Mouse (Mus musculus) midbrain, postnatal 0 days (tissue): ENCODE measurements around the gene Diexf. TPM values are rescaled to one million over a fixed set of nuclear protein-coding genes. Genes with fewer than 3 reads are reported as not detected.

Experiments
- ATAC-seq: fragments of 200-750 bp; cut with Nextera tagmentation; 2 replicates; pipeline ENCODE4 v1.8.0; 2017; ENCODE audit warnings: moderate number of reproducible peaks, mild to moderate bottlenecking, moderate TSS enrichment, moderate library complexity; ENCODE audit not compliant: low FRiP score
- DNase-seq: peaks from one replicate; pipeline ENCODE4 v3.0.0-alpha.2; 2015; ENCODE audit warnings: low spot score
- H3K27ac ChIP-seq: fragments of 300-500 bp; sonication (generic); 2 replicates; pipeline ENCODE4 v1.5.1; 2014; ENCODE audit warnings: low read depth, mild to moderate bottlenecking, low read length, mixed read lengths
- H3K27me3 ChIP-seq: fragments of 300-500 bp; sonication (generic); 2 replicates; pipeline ENCODE4 v1.6.1; 2014; ENCODE audit warnings: low read length, control low read depth, mixed read lengths; ENCODE audit not compliant: insufficient read depth
- H3K36me3 ChIP-seq: fragments of 300-500 bp; sonication (generic); 2 replicates; pipeline ENCODE4 v1.6.1; 2014; ENCODE audit warnings: low read length, control low read depth, mixed read lengths; ENCODE audit not compliant: insufficient read depth
- H3K4me1 ChIP-seq: fragments of 300-500 bp; sonication (generic); 2 replicates; pipeline ENCODE4 v1.6.1; 2014; ENCODE audit warnings: mild to moderate bottlenecking, control low read depth, antibody characterized with exemption, low read length, mixed read lengths; ENCODE audit not compliant: insufficient read depth
- H3K4me2 ChIP-seq: fragments of 300-500 bp; sonication (generic); 2 replicates; pipeline ENCODE4 v1.6.1; 2014; ENCODE audit warnings: low read depth, mild to moderate bottlenecking, low read length, mixed read lengths; ENCODE audit not compliant: poor library complexity, severe bottlenecking
- H3K4me3 ChIP-seq: fragments of 300-500 bp; sonication (generic); 2 replicates; pipeline ENCODE4 v1.5.1; 2014; ENCODE audit warnings: low read depth, mild to moderate bottlenecking, low read length, moderate library complexity
- H3K9ac ChIP-seq: fragments of 300-500 bp; sonication (generic); replicated peaks from 2 replicates; pipeline ENCODE4 v1.6.1; 2014; ENCODE audit warnings: mild to moderate bottlenecking, low read length, moderate library complexity, mixed read lengths; ENCODE audit not compliant: poor library complexity, severe bottlenecking
- H3K9me3 ChIP-seq: fragments of 300-500 bp; sonication (generic); 2 replicates; pipeline ENCODE4 v1.6.1; 2016; ENCODE audit warnings: low read length, control low read depth
- CTCF ChIP-seq: IDR thresholded peaks from 2 replicates; pipeline ENCODE4 v1.5.1; 2016; ENCODE audit warnings: antibody characterized with exemption, mild to moderate bottlenecking
- WGBS: fragments of 180-500 bp; shearing (Covaris S2); extraction: QIAGEN DNeasy Blood & Tissue Kit; methylation state at CpG from one replicate; pipeline ENCODE4 v1.1.7; 2014; 5-methylcytosine and 5-hydroxymethylcytosine counted together
- polyA plus RNA-seq: library from polyadenylated mRNA; unstranded; fragments of >200 nt; fragmentation: Nextera tagmentation; extraction: Ambion mirVana; gene quantifications from 2 replicates; pipeline ENCODE4 v1.2.1, GENCODE M21; 2015
- total RNA-seq: library from RNA; depleted of rRNA; stranded (reverse); fragments of >200 nt; gene quantifications from 2 replicates; pipeline ENCODE4 v1.2.3, GENCODE M21; 2014

The Diexf gene
- total and polyA plus RNA-seq, 2 experiments from 2014 or later: 3.9 to 15.5 TPM

GRCm38 (mm10) chr1:193156316-193157110 lies 26.4 kb upstream of the Diexf start:
- WGBS: 80% methylated on average over 15 of the region's 15 CpGs
- ATAC-seq: no peak
- H3K4me2 ChIP-seq: no peak overlapping the region

DNA sequence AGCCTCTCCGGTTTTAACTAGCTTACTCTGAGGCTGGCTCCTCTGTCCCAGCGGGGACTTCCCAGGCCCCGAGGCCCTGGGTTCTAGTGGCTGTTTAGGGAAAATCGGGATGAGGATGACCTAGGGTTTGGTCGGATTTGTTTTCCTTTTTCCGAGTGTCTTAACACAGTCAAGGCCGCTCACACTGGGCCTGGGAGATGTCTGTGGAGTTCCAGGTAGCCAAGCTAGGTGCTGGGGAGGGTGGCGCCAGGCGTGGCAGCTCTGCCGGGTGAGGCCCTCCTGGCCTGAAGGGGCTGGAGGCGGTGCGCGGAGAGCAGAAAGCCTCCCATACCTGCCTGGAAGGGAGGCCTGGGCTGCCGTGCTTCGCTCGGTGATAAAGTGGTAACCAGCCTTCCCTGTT lies 23.5 kb upstream of the Diexf start:
- 37% methylated on average over 16 of the region's 16 CpGs for WGBS
- H3K4me2 ChIP-seq: no peak overlapping the region
- no peaks in the 10 kb centered on the region for H3K36me3 ChIP-seq

More at GRCm38 (mm10) chr1:193156316-193157110, 26.4 kb upstream of the Diexf start:
- no peaks in the 10 kb centered on the region for H3K36me3 ChIP-seq
- H3K27me3 ChIP-seq: peaks cover 24% of the 10 kb centered on the region
- H3K4me3 ChIP-seq: no peak overlapping the region
- H3K9ac ChIP-seq: no peak overlapping the region
- H3K9me3 ChIP-seq: no peaks in the 10 kb centered on the region
- TF ChIP-seq CTCF: no peak
- DNase-seq: no peak
- 0 out of 2 replicates have a peak, but pooled peaks cover 5% of the 10 kb centered on the region for H3K4me1 ChIP-seq
- H3K27ac ChIP-seq: no peak overlapping the region

DNA sequence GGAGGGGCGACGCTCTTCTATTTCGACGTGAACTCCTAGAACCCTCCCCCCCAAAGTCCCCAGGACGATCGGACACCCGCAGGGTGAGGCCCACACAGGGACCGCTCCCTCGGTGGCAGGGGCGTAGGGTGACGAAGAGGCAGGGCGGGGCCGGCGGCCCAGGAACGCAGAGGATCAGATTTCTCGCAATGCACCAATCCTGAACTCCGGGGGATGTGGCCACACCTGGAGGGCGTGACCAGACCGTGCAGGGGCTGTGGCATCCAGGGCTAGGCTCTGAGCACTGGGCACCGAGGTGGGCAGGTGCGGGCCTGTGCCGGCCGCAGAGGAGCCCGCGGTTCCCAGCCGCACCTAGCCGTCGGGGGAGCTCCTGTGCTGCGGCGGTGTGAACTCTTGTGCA lies 22.8 kb upstream of the Diexf start, which contains the start of gene Irf6:
TSS of gene Irf6 (plus strand) at position 240 of the 400 bp plus-strand sequence.
- Histone ChIP-seq H3K27ac (no peak within 1 kb of the TSS), H3K9me3 (no peaks in the 10 kb centered on the region), H3K4me3 (peak within 1 kb of the TSS; percentile 15; the same call in 1 of the 2 replicates), H3K36me3 (no peaks in the 10 kb centered on the region), H3K4me1 (0 out of 2 replicates have a peak, but pooled peaks cover 5% of the 10 kb centered on the region), H3K4me2 (peak within 1 kb of the TSS; percentile 29), H3K9ac (no peak within 1 kb of the TSS), H3K27me3 (peaks cover 24% of the 10 kb centered on the region)
- WGBS: 2% methylated on average over 30 of the region's 30 CpGs
- no peak for DNase-seq
- ATAC-seq: peak; percentile 27; the same call in 1 of the 2 replicates
- no peak for TF ChIP-seq CTCF

More for the DNA sequence above, 23.5 kb upstream of the Diexf start:
- H3K4me1 ChIP-seq: 0 out of 2 replicates have a peak, but pooled peaks cover 5% of the 10 kb centered on the region
- H3K27ac ChIP-seq: no peak overlapping the region
- TF ChIP-seq CTCF: no peak
- no peak overlapping the region for H3K4me3 ChIP-seq
- ATAC-seq (no peak), DNase-seq (no peak)
- no peak overlapping the region for H3K9ac ChIP-seq
- H3K9me3 ChIP-seq: no peaks in the 10 kb centered on the region
- peaks cover 24% of the 10 kb centered on the region for H3K27me3 ChIP-seq

DNA sequence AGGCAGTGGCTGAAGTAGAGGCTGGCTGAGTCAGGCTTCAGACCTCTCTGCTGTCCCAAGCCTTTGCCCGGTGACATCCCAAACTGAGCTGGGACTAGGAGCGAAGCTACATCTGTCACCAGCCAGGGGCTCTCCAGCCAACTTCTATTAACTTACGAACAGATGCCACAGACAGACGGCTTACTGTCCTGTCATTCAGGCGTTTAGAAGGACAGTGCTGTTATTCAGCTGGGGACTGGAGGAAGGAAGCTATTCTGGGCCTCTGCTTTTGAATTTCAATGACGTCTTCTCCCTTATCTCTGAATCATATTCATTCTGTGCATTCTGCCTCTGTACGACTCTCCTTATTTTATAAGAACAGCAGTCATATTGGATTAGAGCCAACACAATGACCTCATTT lies 21.1 kb upstream of the Diexf start:
- H3K36me3 ChIP-seq: no peaks in the 10 kb centered on the region
- no peak overlapping the region for H3K4me3 ChIP-seq
- DNase-seq (peak; percentile 21), ATAC-seq (no peak)
- H3K9me3 ChIP-seq: no peaks in the 10 kb centered on the region
- TF ChIP-seq CTCF: no peak
- H3K4me1 ChIP-seq: 0 out of 2 replicates have a peak, but pooled peaks cover 5% of the 10 kb centered on the region
- WGBS: 38% methylated on average over 7 of the region's 7 CpGs
- peaks cover 24% of the 10 kb centered on the region for H3K27me3 ChIP-seq
- H3K27ac ChIP-seq: no peak overlapping the region
- no peak overlapping the region for H3K4me2 ChIP-seq
- H3K9ac ChIP-seq: no peak overlapping the region

DNA sequence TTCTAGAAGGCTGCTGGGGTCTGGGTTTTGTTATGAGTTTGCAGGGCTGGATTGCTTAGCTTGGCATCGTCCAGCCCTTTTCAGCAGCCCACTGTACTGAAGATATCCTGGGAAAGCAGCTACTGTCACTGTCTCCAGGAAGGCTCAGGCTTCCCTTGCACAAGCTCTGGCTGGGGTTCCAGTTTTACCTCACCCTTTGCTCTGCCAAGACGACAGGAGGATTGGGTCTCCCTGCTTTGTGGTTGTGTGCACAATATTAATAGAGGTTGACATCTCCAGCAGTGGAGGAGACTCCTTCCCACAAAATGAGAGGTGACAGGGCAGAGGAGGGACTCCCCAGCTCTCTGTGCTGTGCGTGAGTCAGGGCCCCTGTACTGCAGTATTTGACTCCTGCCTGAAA lies 19.2 kb upstream of the Diexf start:
- Histone ChIP-seq H3K9ac (no peak overlapping the region), H3K4me1 (0 out of 2 replicates have a peak, but pooled peaks cover 5% of the 10 kb centered on the region), H3K36me3 (no peaks in the 10 kb centered on the region), H3K4me2 (no peak overlapping the region), H3K9me3 (no peaks in the 10 kb centered on the region), H3K4me3 (no peak overlapping the region), H3K27me3 (peaks cover 22% of the 10 kb centered on the region), H3K27ac (no peak overlapping the region)
- no peak for ATAC-seq
- 68% methylated on average over 3 of the region's 3 CpGs for WGBS
- no peak for DNase-seq
- TF ChIP-seq CTCF: no peak

GRCm38 (mm10) chr1:193146416-193146815 lies 16.3 kb upstream of the Diexf start:
- TF ChIP-seq CTCF: no peak
- Histone ChIP-seq H3K27me3 (no peaks in the 10 kb centered on the region), H3K36me3 (no peaks in the 10 kb centered on the region), H3K4me2 (no peak overlapping the region), H3K4me1 (no peaks in the 10 kb centered on the region), H3K27ac (no peak overlapping the region), H3K4me3 (no peak overlapping the region), H3K9me3 (no peaks in the 10 kb centered on the region), H3K9ac (no peak overlapping the region)
- ATAC-seq (no peak), DNase-seq (no peak)
- 77% methylated on average over 1 of the region's 1 CpGs for WGBS
